Mouse (Mus musculus) liver, embryonic 13.5 days (tissue): ENCODE data around the gene Hdac7. TPM values are rescaled to one million over a fixed set of nuclear protein-coding genes. Genes with fewer than 3 reads are reported as not detected.
A peak's percentile ranks its signal among the peaks of the same experiment; 100 is the strongest.

Experiments
- ATAC-seq: fragments of 200-750 bp; cut with Nextera tagmentation; 2 replicates; pipeline ENCODE4 v1.8.0; 2017; ENCODE audit warnings: low read depth, mild to moderate bottlenecking, moderate number of reproducible peaks, moderate library complexity
- DNase-seq: peaks from one replicate; pipeline ENCODE4 v3.0.0; 2022
- H3K27ac ChIP-seq: fragments of 300-500 bp; sonication (generic); 2 replicates; pipeline ENCODE4 v1.5.1; 2015; ENCODE audit warnings: moderate library complexity, mild to moderate bottlenecking, inconsistent platforms
- H3K27me3 ChIP-seq: fragments of 300-500 bp; sonication (generic); 2 replicates; pipeline ENCODE4 v1.6.1; 2015; ENCODE audit warnings: mild to moderate bottlenecking, inconsistent platforms
- H3K36me3 ChIP-seq: fragments of 300-500 bp; sonication (generic); 2 replicates; pipeline ENCODE4 v1.6.1; 2015; ENCODE audit warnings: mild to moderate bottlenecking, inconsistent platforms
- H3K4me1 ChIP-seq: fragments of 300-500 bp; sonication (generic); replicated peaks from 2 replicates; pipeline ENCODE4 v1.6.1; 2015; ENCODE audit warnings: inconsistent platforms
- H3K4me2 ChIP-seq: fragments of 300-500 bp; sonication (generic); 2 replicates; pipeline ENCODE4 v1.6.1; 2015; ENCODE audit warnings: inconsistent platforms, mild to moderate bottlenecking, moderate library complexity
- H3K4me3 ChIP-seq: fragments of 300-500 bp; sonication (generic); replicated peaks from 2 replicates; pipeline ENCODE4 v1.5.1; 2015; ENCODE audit warnings: mild to moderate bottlenecking, inconsistent platforms
- H3K9ac ChIP-seq: fragments of 300-500 bp; sonication (generic); 2 replicates; pipeline ENCODE4 v1.6.1; 2015; ENCODE audit warnings: mild to moderate bottlenecking, inconsistent platforms
- H3K9me3 ChIP-seq: fragments of 300-500 bp; sonication (generic); replicated peaks from 2 replicates; pipeline ENCODE4 v1.6.1; 2016; ENCODE audit warnings: inconsistent platforms
- WGBS: fragments of 180-500 bp; shearing (Covaris S2); methylation state at CpG from one replicate; pipeline ENCODE4 v1.1.7; 2015; ENCODE audit not compliant: insufficient replicate concordance; 5-methylcytosine and 5-hydroxymethylcytosine counted together
- polyA plus RNA-seq: library from polyadenylated mRNA; unstranded; fragments of >200 nt; fragmentation: Nextera tagmentation; extraction: Ambion mirVana; gene quantifications from 2 replicates; pipeline ENCODE4 v1.2.1, GENCODE M21; 2015

Gene Hdac7
- polyA plus RNA-seq, 1 experiment from 2014 or later, result 8.0 TPM

- under 1% methylated on average over 71 of the region's 84 CpGs for WGBS
Measured at GRCm38 (mm10) chr15:97831242-97831986, 12.9 kb downstream of the Hdac7 start.

GRCm38 (mm10) chr15:97830788-97831241 lies 13.5 kb downstream of the Hdac7 start:
- no peak for DNase-seq
- H3K4me1 ChIP-seq, result peaks cover 78% of the 10 kb centered on the region

More at GRCm38 (mm10) chr15:97831242-97831986, 12.9 kb downstream of the Hdac7 start:
- no peaks in the 10 kb centered on the region for H3K9me3 ChIP-seq
- peak overlapping the region; percentile 75 for H3K27ac ChIP-seq
- no peaks in the 10 kb centered on the region for H3K36me3 ChIP-seq
- H3K27me3 ChIP-seq, result peaks cover 41% of the 10 kb centered on the region
- DNase-seq, result peak; percentile 37
- H3K4me2 ChIP-seq, result peak overlapping the region; percentile 94
- H3K4me3 ChIP-seq, result peak overlapping the region; percentile 74
- ATAC-seq, result peak; percentile 82
- H3K4me1 ChIP-seq, result peaks cover 76% of the 10 kb centered on the region
- H3K9ac ChIP-seq, result peak overlapping the region; percentile 80

GRCm38 (mm10) chr15:97830253-97830787 lies 14.0 kb downstream of the Hdac7 start:
- peak overlapping the region; percentile 94 for H3K4me2 ChIP-seq
- H3K27me3 ChIP-seq, result peaks cover 41% of the 10 kb centered on the region
- H3K4me1 ChIP-seq, result peaks cover 83% of the 10 kb centered on the region
- peak overlapping the region; percentile 80 for H3K9ac ChIP-seq
- H3K9me3 ChIP-seq, result no peaks in the 10 kb centered on the region
- peak; percentile 10; the same call in 1 of the 2 replicates for ATAC-seq
- peak overlapping the region; percentile 75 for H3K27ac ChIP-seq
- 15% methylated on average over 12 of the region's 12 CpGs for WGBS
- H3K4me3 ChIP-seq, result peak overlapping the region; percentile 74
- H3K36me3 ChIP-seq, result no peaks in the 10 kb centered on the region
- DNase-seq, result no peak

More at GRCm38 (mm10) chr15:97830788-97831241, 13.5 kb downstream of the Hdac7 start:
- peak overlapping the region; percentile 74 for H3K4me3 ChIP-seq
- no peaks in the 10 kb centered on the region for H3K36me3 ChIP-seq
- WGBS, result under 1% methylated on average over 39 of the region's 39 CpGs
- peak overlapping the region; percentile 94 for H3K4me2 ChIP-seq
- H3K27ac ChIP-seq, result peak overlapping the region; percentile 75
- H3K9me3 ChIP-seq, result no peaks in the 10 kb centered on the region
- H3K9ac ChIP-seq, result peak overlapping the region; percentile 80
- H3K27me3 ChIP-seq, result peaks cover 41% of the 10 kb centered on the region
- ATAC-seq, result peak; percentile 16

GRCm38 (mm10) chr15:97829432-97829831 lies 14.9 kb downstream of the Hdac7 start:
- Histone ChIP-seq H3K36me3 (no peaks in the 10 kb centered on the region), H3K9ac (peak overlapping the region; percentile 8; the same call in 1 of the 2 replicates), H3K9me3 (no peaks in the 10 kb centered on the region), H3K4me3 (peak overlapping the region; percentile 74), H3K4me1 (peaks cover 92% of the 10 kb centered on the region), H3K4me2 (peak overlapping the region; percentile 94), H3K27ac (peak overlapping the region; percentile 29; the same call in 1 of the 2 replicates), H3K27me3 (peaks cover 41% of the 10 kb centered on the region)
- ATAC-seq, result no peak
- no peak for DNase-seq
- WGBS, result 29% methylated on average over 2 of the region's 2 CpGs

- Histone ChIP-seq H3K4me3 (peak overlapping the region; percentile 74; the same call in 1 of the 2 replicates), H3K4me2 (peak overlapping the region; percentile 94), H3K27ac (peak overlapping the region; percentile 64), H3K4me1 (peaks cover 97% of the 10 kb centered on the region), H3K9me3 (no peaks in the 10 kb centered on the region), H3K36me3 (0 out of 2 replicates have a peak, but pooled peaks cover 3% of the 10 kb centered on the region), H3K9ac (peak overlapping the region; percentile 8; the same call in 1 of the 2 replicates), H3K27me3 (peaks cover 40% of the 10 kb centered on the region)
- WGBS, result 29% methylated on average over 5 of the region's 5 CpGs
- DNase-seq (no peak), ATAC-seq (no peak)
Measured at GRCm38 (mm10) chr15:97828901-97829338, 15.4 kb downstream of the Hdac7 start.

GRCm38 (mm10) chr15:97828221-97828842 lies 16.0 kb downstream of the Hdac7 start:
- ATAC-seq (no peak), DNase-seq (no peak)
- Histone ChIP-seq H3K9me3 (no peaks in the 10 kb centered on the region), H3K36me3 (0 out of 2 replicates have a peak, but pooled peaks cover 4% of the 10 kb centered on the region), H3K9ac (peak overlapping the region; percentile 8; the same call in 1 of the 2 replicates), H3K4me2 (peak overlapping the region; percentile 94), H3K4me3 (peak overlapping the region; percentile 74; the same call in 1 of the 2 replicates), H3K4me1 (peaks cover 97% of the 10 kb centered on the region), H3K27ac (peak overlapping the region; percentile 64), H3K27me3 (peaks cover 38% of the 10 kb centered on the region)
- WGBS, result 34% methylated on average over 6 of the region's 6 CpGs

- Histone ChIP-seq H3K9me3 (no peaks in the 10 kb centered on the region), H3K36me3 (0 out of 2 replicates have a peak, but pooled peaks cover 4% of the 10 kb centered on the region), H3K4me1 (peaks cover 98% of the 10 kb centered on the region), H3K9ac (no peak overlapping the region), H3K4me2 (no peak overlapping the region), H3K27me3 (peaks cover 29% of the 10 kb centered on the region), H3K4me3 (no peak overlapping the region), H3K27ac (no peak overlapping the region)
- no peak for DNase-seq
- WGBS, result 81% methylated on average over 8 of the region's 8 CpGs
- no peak for ATAC-seq
Measured at GRCm38 (mm10) chr15:97827401-97827800, 16.9 kb downstream of the Hdac7 start.

- Histone ChIP-seq H3K27ac (peak overlapping the region; percentile 76; the same call in 1 of the 2 replicates), H3K27me3 (peaks cover 22% of the 10 kb centered on the region), H3K4me3 (peak overlapping the region; percentile 60; the same call in 1 of the 2 replicates), H3K9me3 (no peaks in the 10 kb centered on the region), H3K4me1 (peaks cover 98% of the 10 kb centered on the region), H3K4me2 (peak overlapping the region; percentile 87), H3K36me3 (0 out of 2 replicates have a peak, but pooled peaks cover 4% of the 10 kb centered on the region), H3K9ac (peak overlapping the region; percentile 72)
- DNase-seq (no peak), ATAC-seq (no peak)
- 54% methylated on average over 5 of the region's 5 CpGs for WGBS
Measured at GRCm38 (mm10) chr15:97826588-97827261, 17.6 kb downstream of the Hdac7 start.

GRCm38 (mm10) chr15:97825941-97826587 lies 18.2 kb downstream of the Hdac7 start:
- DNase-seq, result no peak
- peak overlapping the region; percentile 72 for H3K9ac ChIP-seq
- H3K27me3 ChIP-seq, result peaks cover 16% of the 10 kb centered on the region
- H3K4me1 ChIP-seq, result peaks cover 98% of the 10 kb centered on the region
- H3K9me3 ChIP-seq, result no peaks in the 10 kb centered on the region
- peak overlapping the region; percentile 60 for H3K4me3 ChIP-seq
- ATAC-seq, result peak; percentile 40
- peak overlapping the region; percentile 76 for H3K27ac ChIP-seq
- 15% methylated on average over 12 of the region's 12 CpGs for WGBS
- 0 out of 2 replicates have a peak, but pooled peaks cover 4% of the 10 kb centered on the region for H3K36me3 ChIP-seq
- peak overlapping the region; percentile 87 for H3K4me2 ChIP-seq
